Mouse (Mus musculus): ENCODE data around the gene Adam17.
"Not testable (repeated sequence)": the region's sequence is repeated elsewhere in the genome, so short reads cannot be mapped to it uniquely, and the experiment has no call there.

- TF ChIP-seq CTCF, EP300 (IDR thresholded peaks at IDR 0.05; ENCODE audit: low read depth): not testable (repeated sequence)
These were observed 5.4 kb upstream of the Adam17 start for GRCm38 (mm10) chr12:21378765-21379346.
